ENCODE assay signal across 39 mouse cellular contexts in genomic region chr3:92110790-92111189, GRCm38 (mm10). TPM values are rescaled to one million over a fixed set of nuclear protein-coding genes. Genes with fewer than 3 reads are reported as not detected.
DNase-seq lines count a peak whose midpoint lies in the region; ATAC-seq and TF ChIP-seq lines count a peak whose summit lies in the region.
"Had no signal": no experiment of that assay in that cellular context is flagged by ENCODE, and none has a peak within 500 bp of the region (broad histone marks: within the 10 kb centered on the region; RNA-seq: fewer than 3 reads in every experiment).

No protein-coding gene starts in this region.

- H3K36me3 ChIP-seq in hindbrain, embryonic 11.5 days (ENCODE audit: control insufficient read depth, insufficient read depth, low read length), result no peaks in the 10 kb centered on the region
- no peaks in the 10 kb centered on the region for H3K36me3 ChIP-seq in hindbrain, embryonic 10.5 days
- H3K36me3 ChIP-seq in ES-E14 (ENCODE audit: control insufficient read depth, insufficient read depth, low read length, poor library complexity, severe bottlenecking), result no peaks in the 10 kb centered on the region
- H3K36me3 ChIP-seq in heart, embryonic 12.5 days, result no peaks in the 10 kb centered on the region
- H3K36me3 ChIP-seq: embryonic facial prominence, embryonic 15.5 days; hindbrain, embryonic 12.5 days; limb, embryonic 12.5 days; liver, embryonic 15.5 days; neural tube, embryonic 15.5 days had no signal

- no peak overlapping the region for H3K4me2 ChIP-seq in hindbrain, embryonic 11.5 days (replicated peaks; ENCODE audit: low read depth, low read length)
- no peak overlapping the region for H3K4me2 ChIP-seq in heart, embryonic 12.5 days
- H3K4me2 ChIP-seq: embryonic facial prominence, embryonic 15.5 days; hindbrain, embryonic 12.5 days; limb, embryonic 12.5 days; liver, embryonic 15.5 days; lung, embryonic 14.5 days; neural tube, embryonic 15.5 days had no signal

- no peaks in the 10 kb centered on the region for H3K27me3 ChIP-seq in hindbrain, embryonic 11.5 days (ENCODE audit: control insufficient read depth, insufficient read depth, low read length)
- H3K27me3 ChIP-seq in hindbrain, embryonic 10.5 days (ENCODE audit: insufficient read depth, poor library complexity, severe bottlenecking), result no peaks in the 10 kb centered on the region
- no peaks in the 10 kb centered on the region for H3K27me3 ChIP-seq in heart, embryonic 12.5 days (replicated peaks)
- H3K27me3 ChIP-seq: embryonic facial prominence, embryonic 15.5 days; hindbrain, embryonic 12.5 days; limb, embryonic 12.5 days; liver, embryonic 15.5 days; neural tube, embryonic 15.5 days had no signal

- H3K4me3 ChIP-seq in hindbrain, embryonic 11.5 days (ENCODE audit: low read depth, low read length), result no peak overlapping the region
- H3K4me3 ChIP-seq in hindbrain, embryonic 10.5 days, result no peak overlapping the region
- no peak overlapping the region for H3K4me3 ChIP-seq in ES-E14 (ENCODE audit: insufficient read depth in 1 of 2, low read depth in 1 of 2, low read length in 2 of 2, poor library complexity in 1 of 2, severe bottlenecking in 1 of 2)
- no peak overlapping the region for H3K4me3 ChIP-seq in heart, embryonic 12.5 days
- H3K4me3 ChIP-seq: embryonic facial prominence, embryonic 15.5 days; hindbrain, embryonic 12.5 days; left cerebral cortex, adult 2 months; limb, embryonic 12.5 days; liver, embryonic 15.5 days; neural tube, embryonic 15.5 days had no signal

- no peaks in the 10 kb centered on the region for H3K4me1 ChIP-seq in hindbrain, embryonic 11.5 days (replicated peaks; ENCODE audit: control insufficient read depth, insufficient read depth, low read length)
- H3K4me1 ChIP-seq in hindbrain, embryonic 10.5 days (replicated peaks), result peaks cover 9% of the 10 kb centered on the region; the same call in 1 of the 2 replicates
- H3K4me1 ChIP-seq in ES-E14 (ENCODE audit: control insufficient read depth in 2 of 2, insufficient read depth in 2 of 2, low read length in 2 of 2, poor library complexity in 1 of 2), result no peaks in the 10 kb centered on the region
- no peaks in the 10 kb centered on the region for H3K4me1 ChIP-seq in heart, embryonic 12.5 days (replicated peaks)
- H3K4me1 ChIP-seq: embryonic facial prominence, embryonic 15.5 days; hindbrain, embryonic 12.5 days; limb, embryonic 12.5 days; liver, embryonic 15.5 days; neural tube, embryonic 15.5 days had no signal

- no peak overlapping the region for H3K27ac ChIP-seq in hindbrain, embryonic 11.5 days (ENCODE audit: low read depth, low read length)
- H3K27ac ChIP-seq in hindbrain, embryonic 10.5 days, result no peak overlapping the region
- no peak overlapping the region for H3K27ac ChIP-seq in ES-E14 (ENCODE audit: insufficient read depth, low read depth, low read length, poor library complexity, severe bottlenecking)
- no peak overlapping the region for H3K27ac ChIP-seq in heart, embryonic 12.5 days (ENCODE audit: poor library complexity, severe bottlenecking)
- H3K27ac ChIP-seq: embryonic facial prominence, embryonic 15.5 days; hindbrain, embryonic 12.5 days; left cerebral cortex, adult 2 months; limb, embryonic 12.5 days; liver, embryonic 15.5 days; neural tube, embryonic 15.5 days; stomach, postnatal 0 days had no signal

- ATAC-seq in hindbrain, embryonic 11.5 days (ENCODE audit: low FRiP score), result 0 out of 2 replicates have a peak, but pooled peaks have one; percentile 47
- no peak for ATAC-seq in heart, embryonic 12.5 days (ENCODE audit: insufficient number of reproducible peaks, low FRiP score)

- in situ Hi-C loops in ES-E14 (cut with MboI; ENCODE audit: low sequenced_read_pairs in 2 of 2, unreplicated experiment in 2 of 2), result no loop called here

- no peaks in the 10 kb centered on the region for H3K9me3 ChIP-seq in hindbrain, embryonic 11.5 days (ENCODE audit: control insufficient read depth, low read length)
- no peaks in the 10 kb centered on the region for H3K9me3 ChIP-seq in hindbrain, embryonic 10.5 days
- no peaks in the 10 kb centered on the region for H3K9me3 ChIP-seq in ES-E14 (ENCODE audit: control insufficient read depth, insufficient read depth, low read depth, low read length)
- H3K9me3 ChIP-seq in heart, embryonic 12.5 days (replicated peaks), result no peaks in the 10 kb centered on the region
- H3K9me3 ChIP-seq: embryonic facial prominence, embryonic 15.5 days; hindbrain, embryonic 12.5 days; limb, embryonic 12.5 days; liver, embryonic 15.5 days; neural tube, embryonic 15.5 days had no signal

- no peak overlapping the region for H3K9ac ChIP-seq in hindbrain, embryonic 11.5 days (ENCODE audit: low read depth, low read length)
- no peak overlapping the region for H3K9ac ChIP-seq in ES-E14 (ENCODE audit: insufficient read depth, low read depth, low read length, poor library complexity, severe bottlenecking)
- no peak overlapping the region for H3K9ac ChIP-seq in heart, embryonic 12.5 days
- H3K9ac ChIP-seq: embryonic facial prominence, embryonic 15.5 days; hindbrain, embryonic 12.5 days; limb, embryonic 12.5 days; liver, embryonic 15.5 days; lung, embryonic 14.5 days; neural tube, embryonic 15.5 days had no signal

- DNase-seq in embryo, embryonic 11 days, result peak; percentile 10
- no peak for DNase-seq in embryo, embryonic 9.5 days (ENCODE audit: extremely low spot score)
- no peak for DNase-seq in hindbrain, embryonic 11.5 days (ENCODE audit: low spot score)
- DNase-seq in hindbrain, embryonic 10.5 days (ENCODE audit: low spot score), result no peak
- DNase-seq in ES-E14 (ENCODE audit: low read depth, low spot score), result no peak
- DNase-seq in mesoderm, embryonic 11.5 days (ENCODE audit: low read depth, low spot score), result peak; percentile 1
- no peak for DNase-seq in spleen, postnatal 4 days (ENCODE audit: low spot score in 2 of 2)
- DNase-seq: adrenal gland, postnatal 36 days; cerebellum, adult 2 months; cerebellum, postnatal 14 days; gastrocnemius, postnatal 10 days; heart, postnatal 14 days; kidney, adult 11 months; kidney, postnatal 14 days; lung, embryonic 14.5 days; right cerebral cortex, adult 18-20 months; spleen, adult 18-20 months; thymus, adult 18-20 months; thymus, postnatal 25 days had no signal

TF ChIP-seq in ES-E14, 5 proteins besides CTCF, POLR2A, EP300 and RAD21:
- TF ChIP-seq MAFK (IDR thresholded peaks at IDR 0.05; ENCODE audit: insufficient read depth, low read depth, low read length), result no peak
- TF ChIP-seq ZNF384 (IDR thresholded peaks at IDR 0.05; ENCODE audit: low read depth, low read length), result peak; percentile 88

RNA-seq across cellular contexts. Expression of gene Prr9, which starts 13.0 kb away (rescaled TPM):
- polyA plus RNA-seq in hindbrain, embryonic 11.5 days (2014; fragmentation: Nextera tagmentation; extraction: Ambion mirVana), result not detected in 2 replicates
- polyA plus RNA-seq in hindbrain, embryonic 10.5 days (2016; fragmentation: Nextera tagmentation; extraction: Ambion mirVana), result not detected in 2 replicates
- total RNA-seq in ES-E14 (2012; rRNA removed), result not detected in 2 replicates
- polyA plus RNA-seq in heart, embryonic 12.5 days (2016; fragmentation: Nextera tagmentation; extraction: Ambion mirVana), result not detected in 2 replicates
- total RNA-seq: adrenal gland, adult 18-20 months; adrenal gland, postnatal 36 days; heart, adult 8-10 months; heart, postnatal 14 days; layer of hippocampus, adult 18-20 months; layer of hippocampus, postnatal 10 days; left cerebral cortex, adult 2 months; left cerebral cortex, postnatal 25 days; liver, adult 2 months; megakaryocyte, adult 5-6 weeks; MEL had no signal
- polyA plus RNA-seq: cerebellum, adult 2 months; cortical plate, adult 2 months; gonadal fat pad, adult 2 months; heart, embryonic 14.5 days; hindbrain, embryonic 12.5 days; kidney, embryonic 14.5 days; limb, embryonic 12.5 days; liver, adult 2 months; liver, embryonic 15.5 days; lung, embryonic 14.5 days; neural tube, embryonic 15.5 days had no signal

RNA-seq across cellular contexts. Expression of gene Lor, which starts 27.8 kb away (rescaled TPM):
- 1.4 and 1.6 TPM in 2 replicates for polyA plus RNA-seq in hindbrain, embryonic 11.5 days (2014; fragmentation: Nextera tagmentation; extraction: Ambion mirVana)
- 0.46 and 1.7 TPM in 2 replicates for polyA plus RNA-seq in hindbrain, embryonic 10.5 days (2016; fragmentation: Nextera tagmentation; extraction: Ambion mirVana)
- 0.21 and 0.40 TPM in 2 replicates for total RNA-seq in ES-E14 (2012; rRNA removed)
- polyA plus RNA-seq in heart, embryonic 12.5 days (2016; fragmentation: Nextera tagmentation; extraction: Ambion mirVana), result 0.86 and 1.1 TPM in 2 replicates
- total RNA-seq: gastrocnemius, postnatal 10 days; heart, adult 8-10 months; heart, postnatal 14 days; megakaryocyte, adult 5-6 weeks; MEL had no signal
- polyA plus RNA-seq: liver, embryonic 15.5 days had no signal

RNA-seq across cellular contexts. Expression of gene Lelp1, which starts 31.8 kb away (rescaled TPM):
- polyA plus RNA-seq in hindbrain, embryonic 11.5 days (2014; fragmentation: Nextera tagmentation; extraction: Ambion mirVana), result not detected in 2 replicates
- not detected in 2 replicates for polyA plus RNA-seq in hindbrain, embryonic 10.5 days (2016; fragmentation: Nextera tagmentation; extraction: Ambion mirVana)
- total RNA-seq in ES-E14 (2012; rRNA removed), result not detected in 2 replicates
- polyA plus RNA-seq in heart, embryonic 12.5 days (2016; fragmentation: Nextera tagmentation; extraction: Ambion mirVana), result not detected in 2 replicates
- total RNA-seq: adrenal gland, adult 18-20 months; adrenal gland, postnatal 36 days; gastrocnemius, postnatal 10 days; heart, adult 8-10 months; heart, postnatal 14 days; layer of hippocampus, adult 18-20 months; layer of hippocampus, postnatal 10 days; left cerebral cortex, adult 2 months; left cerebral cortex, postnatal 25 days; liver, adult 2 months; megakaryocyte, adult 5-6 weeks; MEL had no signal
- polyA plus RNA-seq: cerebellum, adult 2 months; cortical plate, adult 2 months; embryonic facial prominence, embryonic 15.5 days; heart, embryonic 14.5 days; hindbrain, embryonic 12.5 days; kidney, embryonic 14.5 days; limb, embryonic 12.5 days; liver, adult 2 months; liver, embryonic 15.5 days; lung, embryonic 14.5 days; neural tube, embryonic 15.5 days; stomach, postnatal 0 days had no signal

Comparison
In these comparisons a context has a peak if more than half of its experiments do, and no peak if none do; other contexts are left out.
1. DNase-seq: peak in embryo, embryonic 11 days (single experiment) and mesoderm, embryonic 11.5 days (single experiment); none in embryo, embryonic 9.5 days (single experiment), hindbrain, embryonic 11.5 days (single experiment), hindbrain, embryonic 10.5 days (single experiment), ES-E14 (single experiment) and spleen, postnatal 4 days (0 of 2).